Mouse (Mus musculus) MEL (cell line): Measurements from ENCODE around the gene Ncoa7. TPM values are rescaled to one million over a fixed set of nuclear protein-coding genes. Genes with fewer than 3 reads are reported as not detected.

Experiments
- DNase-seq: peaks from one replicate; pipeline ENCODE4 v3.0.0; 2011; ENCODE audit warnings: low read depth, low spot score
- H3K27ac ChIP-seq: 2 replicates; pipeline ENCODE4 v1.5.1; 2012; ENCODE audit warnings: low read depth, mild to moderate bottlenecking, control low read depth, low read length, moderate library complexity; ENCODE audit not compliant: control insufficient read depth
- H3K27me3 ChIP-seq, 2 experiments: fragments of 150-350 bp in 1 of 2; sonication (generic) in 1 of 2; 2 replicates each; pipeline ENCODE4 v1.6.1; 2012; ENCODE audit warnings: low read length in 2 of 2, mild to moderate bottlenecking in 2 of 2, improper control_type of control experiment in 1 of 2, moderate library complexity in 1 of 2; ENCODE audit not compliant: insufficient read depth in 2 of 2, control insufficient read depth in 1 of 2
- H3K36me3 ChIP-seq, 2 experiments: 2 replicates each; pipeline ENCODE4 v1.6.1; 2012 to 2014; ENCODE audit warnings: low read length in 2 of 2, improper control_type of control experiment in 1 of 2, inconsistent platforms in 1 of 2, mild to moderate bottlenecking in 1 of 2; ENCODE audit not compliant: insufficient read depth in 2 of 2, control insufficient read depth in 1 of 2
- H3K4me1 ChIP-seq, 2 experiments: fragments of 150-350 bp in 1 of 2; sonication (generic) in 1 of 2; 2 replicates each; pipeline ENCODE4 v1.6.1; 2012; ENCODE audit warnings: low read length in 2 of 2, improper control_type of control experiment in 1 of 2, mild to moderate bottlenecking in 1 of 2; ENCODE audit not compliant: insufficient read depth in 2 of 2, control insufficient read depth in 1 of 2
- H3K4me3 ChIP-seq, 2 experiments: fragments of 150-350 bp in 1 of 2; sonication (generic) in 1 of 2; 2 replicates each; pipeline ENCODE4 v1.5.1; 2012; ENCODE audit warnings: low read depth in 2 of 2, low read length in 2 of 2, mild to moderate bottlenecking in 2 of 2, moderate library complexity in 2 of 2, control low read depth in 1 of 2, improper control_type of control experiment in 1 of 2; ENCODE audit not compliant: control insufficient read depth in 1 of 2, insufficient read depth in 1 of 2
- H3K79me2 ChIP-seq: 2 replicates; pipeline ENCODE4 v1.6.1; 2012; ENCODE audit warnings: mild to moderate bottlenecking, low read length, moderate library complexity; ENCODE audit not compliant: control insufficient read depth, poor library complexity, insufficient read depth
- H3K9ac ChIP-seq: 2 replicates; pipeline ENCODE4 v1.6.1; 2012; ENCODE audit warnings: low read depth, mild to moderate bottlenecking, control low read depth, low read length, moderate library complexity; ENCODE audit not compliant: control insufficient read depth, poor library complexity, severe bottlenecking
- H3K9me3 ChIP-seq: fragments of 150-350 bp; sonication (generic); replicated peaks from 2 replicates; pipeline ENCODE4 v1.6.1; 2012; ENCODE audit warnings: mild to moderate bottlenecking, low read length, improper control_type of control experiment, moderate library complexity; ENCODE audit not compliant: insufficient read depth
- CHD1 ChIP-seq: IDR thresholded peaks from 2 replicates; pipeline ENCODE4 v1.6.1; 2012; ENCODE audit warnings: low read depth, mild to moderate bottlenecking, inconsistent platforms, low read length, improper control_type of control experiment
- CHD2 ChIP-seq: IDR thresholded peaks from 2 replicates; pipeline ENCODE4 v1.6.1; 2011; ENCODE audit warnings: low read length, improper control_type of control experiment
- E2F4 ChIP-seq: IDR thresholded peaks from 2 replicates; pipeline ENCODE4 v1.6.1; 2011; ENCODE audit warnings: low read depth, low read length, improper control_type of control experiment, borderline replicate concordance
- ETS1 ChIP-seq: IDR thresholded peaks from 2 replicates; pipeline ENCODE4 v1.6.1; 2012; ENCODE audit warnings: low read depth, mild to moderate bottlenecking, inconsistent platforms, low read length, improper control_type of control experiment, moderate library complexity
- JUND ChIP-seq: IDR thresholded peaks from 2 replicates; pipeline ENCODE4 v1.6.1; 2011; ENCODE audit warnings: low read depth, mild to moderate bottlenecking, improper control_type of control experiment, low read length
- MAX ChIP-seq: IDR thresholded peaks from 2 replicates; pipeline ENCODE4 v1.6.1; 2011; ENCODE audit warnings: low read length, improper control_type of control experiment
- MAZ ChIP-seq: IDR thresholded peaks from 2 replicates; pipeline ENCODE4 v1.6.1; 2012; ENCODE audit warnings: low read depth, mild to moderate bottlenecking, inconsistent platforms, low read length, improper control_type of control experiment
- MEF2A ChIP-seq: IDR thresholded peaks from 2 replicates; pipeline ENCODE4 v1.6.1; 2014; ENCODE audit warnings: low read depth, mild to moderate bottlenecking, inconsistent platforms, low read length, improper control_type of control experiment; ENCODE audit not compliant: poor library complexity, insufficient replicate concordance, severe bottlenecking; ENCODE audit errors: extremely low read depth
- MYB ChIP-seq: IDR thresholded peaks from 2 replicates; pipeline ENCODE4 v1.6.1; 2011; ENCODE audit warnings: mild to moderate bottlenecking, low read depth, low read length, improper control_type of control experiment
- MYC ChIP-seq: IDR thresholded peaks from 2 replicates; pipeline ENCODE4 v1.6.1; 2011; ENCODE audit warnings: low read depth, mild to moderate bottlenecking, low read length, improper control_type of control experiment, moderate library complexity
- NELFE ChIP-seq: IDR thresholded peaks from 2 replicates; pipeline ENCODE4 v1.6.1; 2011; ENCODE audit warnings: low read depth, low read length, improper control_type of control experiment
- NRF1 ChIP-seq: IDR thresholded peaks from 2 replicates; pipeline ENCODE4 v1.6.1; 2014; ENCODE audit warnings: low read depth, mild to moderate bottlenecking, inconsistent platforms, low read length, improper control_type of control experiment, moderate library complexity; ENCODE audit not compliant: poor library complexity, insufficient read depth, severe bottlenecking
- POLR2AphosphoS2 ChIP-seq: IDR thresholded peaks from 2 replicates; pipeline ENCODE4 v1.6.1; 2011; ENCODE audit warnings: low read length, improper control_type of control experiment
- POLR2AphosphoS5 ChIP-seq: IDR thresholded peaks from 2 replicates; pipeline ENCODE4 v1.6.1; 2012; ENCODE audit warnings: low read depth, borderline replicate concordance, mild to moderate bottlenecking, inconsistent platforms, low read length, moderate library complexity, mixed read lengths
- RAD21 ChIP-seq: IDR thresholded peaks from 2 replicates; pipeline ENCODE4 v1.6.1; 2011; ENCODE audit warnings: mild to moderate bottlenecking, low read depth, low read length, improper control_type of control experiment
- SIN3A ChIP-seq: IDR thresholded peaks from 2 replicates; pipeline ENCODE4 v1.6.1; 2012; ENCODE audit warnings: low read length, improper control_type of control experiment, inconsistent platforms
- SMC3 ChIP-seq: IDR thresholded peaks from 2 replicates; pipeline ENCODE4 v1.6.1; 2011; ENCODE audit warnings: low read depth, low read length, improper control_type of control experiment
- TCF12 ChIP-seq: IDR thresholded peaks from 2 replicates; pipeline ENCODE4 v1.6.1; 2014; ENCODE audit warnings: low read depth, mild to moderate bottlenecking, inconsistent platforms, low read length, improper control_type of control experiment, moderate library complexity
- USF1 ChIP-seq: IDR thresholded peaks from 2 replicates; pipeline ENCODE4 v1.6.1; 2014; ENCODE audit warnings: low read depth, mild to moderate bottlenecking, inconsistent platforms, low read length, improper control_type of control experiment, moderate library complexity
- ZKSCAN1 ChIP-seq: IDR thresholded peaks from 2 replicates; pipeline ENCODE4 v1.6.1; 2012; ENCODE audit warnings: low read depth, mild to moderate bottlenecking, inconsistent platforms, low read length, improper control_type of control experiment, moderate library complexity
- ZMIZ1 ChIP-seq: IDR thresholded peaks from 2 replicates; pipeline ENCODE4 v1.6.1; 2012; ENCODE audit warnings: low read depth, mild to moderate bottlenecking, inconsistent platforms, low read length, improper control_type of control experiment, moderate library complexity
- ZNF384 ChIP-seq: IDR thresholded peaks from 2 replicates; pipeline ENCODE4 v1.6.1; 2012; ENCODE audit warnings: low read depth, mild to moderate bottlenecking, inconsistent platforms, low read length, improper control_type of control experiment
- polyA plus RNA-seq, 2 experiments: library from polyadenylated mRNA; stranded (reverse) in 1 of 2; unstranded in 1 of 2; fragments of >175 nt in 1 of 2; fragments of >200 nt in 1 of 2; gene quantifications; 2 replicates each; pipeline versions ENCODE4 v1.2.1 to v1.2.4; 2012; ENCODE audit warnings: low replicate concordance in 2 of 2, low read depth in 1 of 2; ENCODE audit not compliant: insufficient read length in 2 of 2, insufficient read depth in 1 of 2, missing spikeins in 1 of 2
- total RNA-seq: library from RNA; depleted of rRNA; stranded (reverse); fragments of 300-350 nt; gene quantifications from 2 replicates; pipeline ENCODE4 v1.2.3, GENCODE M21; 2012

Gene Ncoa7
- total and polyA plus RNA-seq, 3 experiments: 1.7 to 64.9 (median 4.2) TPM

DNA sequence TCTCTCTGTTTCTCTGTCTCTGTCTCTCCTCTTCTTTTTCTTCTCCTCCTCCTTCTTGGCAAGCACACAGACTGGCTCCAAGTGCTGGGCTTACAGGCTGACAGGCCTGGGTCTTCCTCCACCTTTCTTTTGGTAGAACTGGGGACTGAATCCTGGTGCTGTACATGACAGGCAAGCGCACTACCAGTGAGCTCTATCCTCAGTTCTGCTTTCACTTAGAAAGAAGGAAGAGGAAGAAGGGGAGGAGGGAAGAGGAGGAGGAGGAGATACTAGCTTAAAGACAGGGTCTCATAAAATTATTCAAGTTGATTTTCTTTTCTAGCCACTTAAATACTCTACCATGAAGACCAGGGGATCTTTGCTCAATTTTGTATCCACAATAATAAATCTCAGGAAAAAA, 80.1 kb downstream of the Ncoa7 start:
- H3K9ac ChIP-seq: no peak overlapping the region
- H3K4me1 ChIP-seq: no peaks in the 10 kb centered on the region; a peak in 1 of 4 replicates
- H3K27ac ChIP-seq: no peak overlapping the region
- H3K36me3 ChIP-seq: peaks cover 0 to 2% of the 10 kb centered on the region in 2 experiments; a peak in 1 of 4 replicates
- H3K79me2 ChIP-seq: no peaks in the 10 kb centered on the region
- TF ChIP-seq ZNF384 (no peak), MAZ (no peak), SIN3A (no peak), MEF2A (no peak), MYC (no peak)
- TF ChIP-seq, all 39 proteins: peak for 0
- peak; percentile 20 for DNase-seq
- no peaks in the 10 kb centered on the region for H3K27me3 ChIP-seq
- H3K4me3 ChIP-seq: no peak overlapping the region
- H3K9me3 ChIP-seq: no peaks in the 10 kb centered on the region

DNA sequence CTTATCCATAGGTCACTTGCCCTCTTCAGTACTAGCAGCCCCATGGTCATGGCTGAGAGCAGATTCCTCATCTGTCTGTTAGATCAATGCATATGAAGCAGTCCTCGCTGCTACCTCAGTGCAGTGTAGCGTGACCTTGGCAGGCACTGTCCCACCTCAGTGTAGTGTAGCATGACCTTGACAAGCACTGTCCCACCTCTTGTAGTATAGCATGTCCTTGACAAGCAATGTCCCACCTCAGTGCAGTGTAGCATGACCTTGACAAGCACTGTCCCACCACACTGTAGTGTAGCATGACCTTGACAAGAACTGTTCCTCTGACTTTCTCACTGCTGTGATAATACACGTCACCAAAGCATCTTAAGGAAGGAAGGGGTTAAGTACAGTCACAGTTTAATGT, 82.6 kb downstream of the Ncoa7 start:
- Histone ChIP-seq H3K4me1 (no peaks in the 10 kb centered on the region; a peak in 1 of 4 replicates), H3K27ac (no peak overlapping the region), H3K9me3 (no peaks in the 10 kb centered on the region), H3K79me2 (no peaks in the 10 kb centered on the region), H3K27me3 (no peaks in the 10 kb centered on the region), H3K4me3 (no peak overlapping the region), H3K9ac (no peak overlapping the region), H3K36me3 (peaks cover 0 to 2% of the 10 kb centered on the region in 2 experiments; a peak in 1 of 4 replicates)
- DNase-seq: no peak
- no peak for TF ChIP-seq ZKSCAN1
- TF ChIP-seq USF1: no peak
- TF ChIP-seq NELFE: no peak
- TF ChIP-seq POLR2AphosphoS5: no peak
- TF ChIP-seq CHD1: no peak
- TF ChIP-seq E2F4: no peak

DNA sequence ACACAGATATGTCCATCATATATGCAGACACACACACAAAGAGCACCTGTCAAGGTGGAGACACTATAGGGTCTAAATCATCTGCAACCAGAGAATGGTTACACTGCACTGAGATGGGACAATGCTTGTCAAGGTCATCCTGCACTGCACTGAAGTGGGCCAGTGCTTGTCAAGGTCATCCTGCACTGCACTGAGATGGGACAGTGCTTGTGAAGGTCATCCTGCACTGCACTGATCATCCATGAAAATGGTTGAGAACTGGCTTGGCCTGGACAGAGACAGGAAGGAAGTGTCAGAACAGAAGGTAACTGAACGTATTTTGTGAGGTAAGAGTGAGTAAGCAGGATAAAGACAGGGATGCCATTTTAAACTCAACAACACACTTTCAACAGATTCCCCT, 83.2 kb downstream of the Ncoa7 start:
- H3K36me3 ChIP-seq: peaks cover 0 to 2% of the 10 kb centered on the region in 2 experiments; a peak in 1 of 4 replicates
- H3K4me1 ChIP-seq: no peaks in the 10 kb centered on the region; a peak in 1 of 4 replicates
- no peaks in the 10 kb centered on the region for H3K9me3 ChIP-seq
- no peaks in the 10 kb centered on the region for H3K27me3 ChIP-seq
- no peak overlapping the region for H3K9ac ChIP-seq
- no peak for DNase-seq
- H3K27ac ChIP-seq: no peak overlapping the region
- no peak for TF ChIP-seq NRF1
- no peak for TF ChIP-seq RAD21
- TF ChIP-seq POLR2AphosphoS5: no peak
- TF ChIP-seq JUND: no peak
- TF ChIP-seq ZMIZ1: no peak
- no peak for TF ChIP-seq SMC3
- TF ChIP-seq MYB: no peak
- TF ChIP-seq MAX: no peak
- TF ChIP-seq CHD2: no peak
- TF ChIP-seq TCF12: no peak
- TF ChIP-seq ETS1: no peak
- TF ChIP-seq POLR2AphosphoS2: no peak
- H3K4me3 ChIP-seq: no peak overlapping the region
- H3K79me2 ChIP-seq: no peaks in the 10 kb centered on the region
